Mouse (Mus musculus): Measurements from ENCODE around the gene Arid3b. TPM values are rescaled to one million over a fixed set of nuclear protein-coding genes. Genes with fewer than 3 reads are reported as not detected.

Arid3b gene
- polyA plus RNA-seq, 1 experiment from 2014 or later: 8.1 TPM

GRCm38 (mm10) chr9:57814014-57814413, 22.6 kb downstream of the Arid3b start:
- WGBS: 45% methylated on average over 1 of the region's 1 CpGs
- H3K9ac ChIP-seq: no peak overlapping the region
- H3K36me3 ChIP-seq (replicated peaks; ENCODE audit: control insufficient read depth, insufficient read depth): no peaks in the 10 kb centered on the region
- no peak overlapping the region for H3K4me3 ChIP-seq (replicated peaks; ENCODE audit: low read length)
- ATAC-seq (ENCODE audit: low FRiP score) (no peak), DNase-seq (ENCODE audit: low spot score) (no peak)
- H3K27ac ChIP-seq: peak overlapping the region; percentile 27; the same call in 1 of the 2 replicates
- H3K9me3 ChIP-seq (ENCODE audit: control insufficient read depth, low read length): no peaks in the 10 kb centered on the region
- no peaks in the 10 kb centered on the region for H3K27me3 ChIP-seq (ENCODE audit: control insufficient read depth, insufficient read depth, low read length)
- H3K4me2 ChIP-seq (replicated peaks): no peak overlapping the region
- peaks cover 60% of the 10 kb centered on the region for H3K4me1 ChIP-seq (replicated peaks; ENCODE audit: control insufficient read depth, insufficient read depth, low read length)

GRCm38 (mm10) chr9:57811793-57812733, 24.5 kb downstream of the Arid3b start:
- Histone ChIP-seq H3K4me3 (replicated peaks; ENCODE audit: low read length) (no peak overlapping the region), H3K27ac (peak overlapping the region; percentile 20), H3K9me3 (ENCODE audit: control insufficient read depth, low read length) (no peaks in the 10 kb centered on the region), H3K27me3 (ENCODE audit: control insufficient read depth, insufficient read depth, low read length) (no peaks in the 10 kb centered on the region), H3K4me2 (replicated peaks) (no peak overlapping the region), H3K9ac (no peak overlapping the region), H3K36me3 (replicated peaks; ENCODE audit: control insufficient read depth, insufficient read depth) (no peaks in the 10 kb centered on the region; the same call in 1 of the 2 replicates), H3K4me1 (replicated peaks; ENCODE audit: control insufficient read depth, insufficient read depth, low read length) (peaks cover 55% of the 10 kb centered on the region)
- WGBS: 35% methylated on average over 8 of the region's 8 CpGs
- ATAC-seq (ENCODE audit: low FRiP score) (no peak), DNase-seq (ENCODE audit: low spot score) (peak; percentile 32)

- no peaks in the 10 kb centered on the region for H3K27me3 ChIP-seq (ENCODE audit: control insufficient read depth, insufficient read depth, low read length)
- H3K4me2 ChIP-seq (replicated peaks): no peak overlapping the region
- H3K36me3 ChIP-seq (replicated peaks; ENCODE audit: control insufficient read depth, insufficient read depth): no peaks in the 10 kb centered on the region; the same call in 1 of the 2 replicates
- no peak for ATAC-seq (ENCODE audit: low FRiP score)
- H3K4me3 ChIP-seq (replicated peaks; ENCODE audit: low read length): no peak overlapping the region
- 64% methylated on average over 3 of the region's 3 CpGs for WGBS
- no peaks in the 10 kb centered on the region for H3K9me3 ChIP-seq (ENCODE audit: control insufficient read depth, low read length)
- H3K4me1 ChIP-seq (replicated peaks; ENCODE audit: control insufficient read depth, insufficient read depth, low read length): peaks cover 50% of the 10 kb centered on the region
- H3K9ac ChIP-seq: no peak overlapping the region
- no peak for DNase-seq (ENCODE audit: low spot score)
- peak overlapping the region; percentile 17; the same call in 1 of the 2 replicates for H3K27ac ChIP-seq
These were observed 25.9 kb downstream of the Arid3b start for GRCm38 (mm10) chr9:57810691-57811090.

GRCm38 (mm10) chr9:57808771-57809310, 27.8 kb downstream of the Arid3b start:
- Histone ChIP-seq H3K4me2 (replicated peaks) (no peak overlapping the region), H3K27ac (peak overlapping the region; percentile 67), H3K27me3 (ENCODE audit: control insufficient read depth, insufficient read depth, low read length) (no peaks in the 10 kb centered on the region), H3K9ac (no peak overlapping the region), H3K4me1 (replicated peaks; ENCODE audit: control insufficient read depth, insufficient read depth, low read length) (peaks cover 43% of the 10 kb centered on the region), H3K4me3 (replicated peaks; ENCODE audit: low read length) (no peak overlapping the region), H3K9me3 (ENCODE audit: control insufficient read depth, low read length) (no peaks in the 10 kb centered on the region), H3K36me3 (replicated peaks; ENCODE audit: control insufficient read depth, insufficient read depth) (no peaks in the 10 kb centered on the region; the same call in 1 of the 2 replicates)
- ATAC-seq (ENCODE audit: low FRiP score) (no peak), DNase-seq (ENCODE audit: low spot score) (peak; percentile 37)
- 16% methylated on average over 5 of the region's 5 CpGs for WGBS

DNA sequence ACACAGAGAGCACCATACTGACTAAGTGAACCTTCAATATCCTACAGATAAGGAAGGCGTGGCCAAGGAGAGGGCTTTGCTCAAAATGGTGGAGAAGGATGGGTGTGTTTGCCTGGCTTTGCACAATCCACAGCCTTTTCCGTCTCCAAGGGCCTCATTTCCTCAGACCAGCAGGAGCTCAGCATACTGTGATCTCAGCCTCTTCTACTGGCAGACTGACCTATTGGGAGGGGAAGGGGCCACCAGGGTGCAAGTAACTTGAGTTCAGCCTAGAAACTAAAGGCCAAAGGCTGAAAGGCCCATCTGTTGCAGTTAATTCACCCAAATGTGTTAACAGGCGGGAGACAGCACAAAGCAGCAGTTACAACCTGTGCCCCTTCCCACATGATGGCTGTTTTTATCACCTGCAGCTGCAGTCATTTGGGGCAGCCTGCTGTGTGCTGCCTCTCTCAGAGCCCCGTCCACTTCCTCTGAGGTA, 29.4 kb downstream of the Arid3b start:
- 62% methylated on average over 4 of the region's 4 CpGs for WGBS
- H3K9me3 ChIP-seq (ENCODE audit: control insufficient read depth, low read length): no peaks in the 10 kb centered on the region
- H3K27me3 ChIP-seq (ENCODE audit: control insufficient read depth, insufficient read depth, low read length): no peaks in the 10 kb centered on the region
- no peak overlapping the region for H3K9ac ChIP-seq
- no peak for ATAC-seq (ENCODE audit: low FRiP score)
- DNase-seq (ENCODE audit: low spot score): no peak
- peaks cover 38% of the 10 kb centered on the region for H3K4me1 ChIP-seq (replicated peaks; ENCODE audit: control insufficient read depth, insufficient read depth, low read length)
- no peaks in the 10 kb centered on the region; the same call in 1 of the 2 replicates for H3K36me3 ChIP-seq (replicated peaks; ENCODE audit: control insufficient read depth, insufficient read depth)
- no peak overlapping the region for H3K4me2 ChIP-seq (replicated peaks)
- H3K4me3 ChIP-seq (replicated peaks; ENCODE audit: low read length): no peak overlapping the region
- H3K27ac ChIP-seq: no peak overlapping the region; the same call in 1 of the 2 replicates

DNA sequence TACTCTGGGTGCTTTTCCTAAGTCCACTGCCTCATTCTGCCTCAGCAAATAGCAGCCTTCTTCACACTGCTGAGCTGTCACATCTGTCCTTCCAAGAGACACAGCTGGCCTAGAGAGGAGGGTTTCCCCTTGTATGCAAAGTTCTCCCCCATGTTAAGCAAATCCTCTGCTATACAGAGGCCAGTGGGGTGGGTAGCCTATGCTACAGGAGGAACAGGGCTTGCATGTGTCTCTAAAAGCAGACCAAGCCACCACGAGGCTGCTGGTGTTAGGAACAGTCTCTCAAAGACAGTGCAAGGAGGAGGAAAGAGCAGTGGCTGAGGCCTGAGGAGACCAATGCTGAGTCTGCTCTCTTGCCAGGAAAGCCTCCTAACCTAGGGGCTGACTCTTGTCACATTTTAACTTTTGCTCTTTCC, 30.5 kb downstream of the Arid3b start:
- H3K4me1 ChIP-seq (replicated peaks; ENCODE audit: control insufficient read depth, insufficient read depth, low read length): peaks cover 29% of the 10 kb centered on the region
- WGBS: 55% methylated on average over 1 of the region's 1 CpGs
- no peak for ATAC-seq (ENCODE audit: low FRiP score)

GRCm38 (mm10) chr9:57805087-57805737, 31.4 kb downstream of the Arid3b start:
- H3K36me3 ChIP-seq (replicated peaks; ENCODE audit: control insufficient read depth, insufficient read depth): no peaks in the 10 kb centered on the region; the same call in 1 of the 2 replicates
- no peak overlapping the region for H3K27ac ChIP-seq
- no peak overlapping the region for H3K4me3 ChIP-seq (replicated peaks; ENCODE audit: low read length)
- WGBS: 73% methylated on average over 10 of the region's 10 CpGs
- ATAC-seq (ENCODE audit: low FRiP score): no peak
- no peak for DNase-seq (ENCODE audit: low spot score)
- no peak overlapping the region for H3K4me2 ChIP-seq (replicated peaks)
- H3K9ac ChIP-seq: no peak overlapping the region
- peaks cover 29% of the 10 kb centered on the region for H3K4me1 ChIP-seq (replicated peaks; ENCODE audit: control insufficient read depth, insufficient read depth, low read length)
- no peaks in the 10 kb centered on the region for H3K9me3 ChIP-seq (ENCODE audit: control insufficient read depth, low read length)
- H3K27me3 ChIP-seq (ENCODE audit: control insufficient read depth, insufficient read depth, low read length): no peaks in the 10 kb centered on the region

More for the DNA sequence above, 30.5 kb downstream of the Arid3b start:
- Histone ChIP-seq H3K36me3 (replicated peaks; ENCODE audit: control insufficient read depth, insufficient read depth) (no peaks in the 10 kb centered on the region; the same call in 1 of the 2 replicates), H3K4me2 (replicated peaks) (no peak overlapping the region), H3K9ac (no peak overlapping the region), H3K27me3 (ENCODE audit: control insufficient read depth, insufficient read depth, low read length) (no peaks in the 10 kb centered on the region), H3K27ac (no peak overlapping the region), H3K4me3 (replicated peaks; ENCODE audit: low read length) (no peak overlapping the region), H3K9me3 (ENCODE audit: control insufficient read depth, low read length) (no peaks in the 10 kb centered on the region)
- no peak for DNase-seq (ENCODE audit: low spot score)

DNA sequence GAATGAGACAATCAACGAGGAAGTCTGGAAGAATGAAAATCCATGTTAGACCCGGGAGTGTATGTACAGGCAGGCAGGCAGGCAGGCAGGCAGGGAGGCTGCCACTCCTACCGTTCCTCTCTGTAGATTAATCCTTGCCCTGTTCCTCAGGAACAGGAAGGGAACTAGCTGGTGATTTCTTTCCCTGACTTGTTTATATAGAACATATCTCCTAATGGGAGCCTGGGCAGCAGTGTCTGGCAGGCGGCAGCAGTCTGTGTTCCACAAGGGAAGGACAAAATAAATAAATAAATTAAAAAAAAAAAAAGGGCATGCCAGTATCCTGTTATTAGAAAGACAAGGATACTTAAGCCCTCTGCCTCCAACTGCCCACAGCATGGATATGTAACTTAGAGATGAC, 32.8 kb downstream of the Arid3b start:
- no peak overlapping the region for H3K9ac ChIP-seq
- ATAC-seq (ENCODE audit: low FRiP score): no peak
- no peak overlapping the region for H3K4me2 ChIP-seq (replicated peaks)
- 15% methylated on average over 4 of the region's 4 CpGs for WGBS
- DNase-seq (ENCODE audit: low spot score): no peak
- no peaks in the 10 kb centered on the region; the same call in 1 of the 2 replicates for H3K36me3 ChIP-seq (replicated peaks; ENCODE audit: control insufficient read depth, insufficient read depth)
- peaks cover 23% of the 10 kb centered on the region for H3K4me1 ChIP-seq (replicated peaks; ENCODE audit: control insufficient read depth, insufficient read depth, low read length)
- H3K9me3 ChIP-seq (ENCODE audit: control insufficient read depth, low read length): no peaks in the 10 kb centered on the region
- no peak overlapping the region for H3K4me3 ChIP-seq (replicated peaks; ENCODE audit: low read length)
- H3K27ac ChIP-seq: peak overlapping the region; percentile 45
- H3K27me3 ChIP-seq (ENCODE audit: control insufficient read depth, insufficient read depth, low read length): no peaks in the 10 kb centered on the region

DNA sequence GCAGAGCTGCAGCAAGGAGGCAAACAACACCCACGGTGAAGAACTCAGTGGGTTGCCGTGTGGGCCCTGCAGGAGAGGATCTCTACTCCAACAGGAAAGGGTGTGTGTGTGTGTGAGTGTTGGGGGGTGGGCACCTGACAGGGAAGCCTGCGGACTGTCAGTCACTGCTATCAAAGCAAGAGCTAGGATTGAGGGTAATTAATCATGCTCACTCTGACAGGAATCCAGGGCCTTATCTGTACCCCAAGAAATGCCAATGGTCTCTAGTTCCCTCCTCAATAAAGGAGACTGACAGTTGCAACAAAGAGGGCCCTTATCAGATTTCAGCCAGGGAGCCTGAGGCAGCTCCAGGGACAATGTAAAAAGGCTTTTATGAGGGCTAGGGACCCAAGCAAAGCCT, 33.5 kb downstream of the Arid3b start:
- Histone ChIP-seq H3K4me2 (replicated peaks) (no peak overlapping the region), H3K27ac (peak overlapping the region; percentile 45), H3K4me1 (replicated peaks; ENCODE audit: control insufficient read depth, insufficient read depth, low read length) (peaks cover 20% of the 10 kb centered on the region), H3K27me3 (ENCODE audit: control insufficient read depth, insufficient read depth, low read length) (no peaks in the 10 kb centered on the region), H3K36me3 (replicated peaks; ENCODE audit: control insufficient read depth, insufficient read depth) (peaks cover under 1% of the 10 kb centered on the region), H3K9me3 (ENCODE audit: control insufficient read depth, low read length) (no peaks in the 10 kb centered on the region), H3K9ac (no peak overlapping the region), H3K4me3 (replicated peaks; ENCODE audit: low read length) (no peak overlapping the region)
- ATAC-seq (ENCODE audit: low FRiP score): no peak
- WGBS: 17% methylated on average over 3 of the region's 3 CpGs
- no peak for DNase-seq (ENCODE audit: low spot score)
